Mouse (Mus musculus) lung, adult 10 weeks (tissue): ENCODE data around the gene Nudt1. TPM values are rescaled to one million over a fixed set of nuclear protein-coding genes. Genes with fewer than 3 reads are reported as not detected.

Experiments
- polyA plus RNA-seq: library from polyadenylated mRNA; stranded (reverse); fragments of 350-450 nt; fragmentation: Illumina TruSeq; extraction: RNeasy Lipid Tissue Mini Kit (QIAGEN cat#74804); gene quantifications from one replicate; pipeline ENCODE4 v1.2.3, GENCODE M21; 2014; ENCODE audit warnings: low read depth, low replicate concordance; ENCODE audit not compliant: insufficient read depth

Nudt1 gene
- polyA plus RNA-seq: 19.1 TPM

GRCm38 (mm10) chr5:140321042-140321755 is at the start of gene Nudt1, which contains the start of gene Mad1l1:
Gene Nudt1, plus strand, starts transcription at chr5:140321656.
Gene Mad1l1, minus strand, starts transcription at chr5:140321552.

GRCm38 (mm10) chr5:140331615-140332512 is 10.4 kb downstream of the Nudt1 start, which contains the start of gene Mrm2:
Gene Mrm2, minus strand, starts transcription at chr5:140331898.

Other genes starting within 250 kb of the Nudt1 start
- gene Mad1l1, start 104 bp upstream of the Nudt1 start, polyA plus RNA-seq: 6.7 TPM
- gene Mrm2, start 10.2 kb downstream of the Nudt1 start, polyA plus RNA-seq: 7.8 TPM
- gene Snx8, start 67.6 kb downstream of the Nudt1 start, polyA plus RNA-seq: 18.7 TPM
- gene Eif3b, start 97.7 kb downstream of the Nudt1 start, polyA plus RNA-seq: 95.9 TPM
- not detected for gene Gm4869, start 124.0 kb downstream of the Nudt1 start, polyA plus RNA-seq
- gene Chst12, start 183.9 kb downstream of the Nudt1 start, polyA plus RNA-seq: 21.9 TPM
- not detected for gene Grifin, start 243.4 kb downstream of the Nudt1 start, polyA plus RNA-seq